Mouse (Mus musculus): ENCODE measurements at regions not wholly inside any gene's neighbourhood (a gene's known extent, or its start where the extent isn't known, plus 50 kb on each side); places are given as distances from the start of the nearest gene placed in this dataset.
A peak's percentile ranks its signal among the peaks of the same experiment; 100 is the strongest.

DNA sequence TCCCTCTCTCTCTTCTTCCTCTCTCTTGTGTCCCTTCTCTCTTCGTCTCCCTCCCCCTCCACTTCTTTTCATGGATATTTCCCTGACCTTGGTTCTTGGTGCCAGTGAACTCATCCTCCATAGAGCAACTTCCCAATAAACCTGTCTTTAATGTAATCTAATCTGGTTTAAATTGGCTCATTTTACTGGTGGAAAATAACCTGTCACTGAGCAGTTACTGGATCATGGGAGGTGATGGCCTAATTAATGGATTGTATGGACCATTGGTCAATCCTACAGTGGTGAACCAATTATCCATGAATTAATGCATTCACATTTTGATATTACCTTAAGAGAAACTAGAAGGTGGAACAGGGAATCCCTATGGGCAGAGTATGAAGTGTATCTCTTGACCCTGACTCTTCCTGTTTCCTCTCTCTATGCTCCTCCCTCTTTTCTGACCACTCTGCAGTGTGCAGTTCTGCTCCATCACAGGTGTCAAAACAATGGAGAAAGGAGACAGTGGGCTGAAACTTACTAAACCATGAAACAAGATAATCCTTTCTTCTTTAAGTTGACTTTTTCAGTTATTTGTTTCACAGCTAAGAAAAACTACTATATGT is 187.5 kb upstream of the Arrdc3 start:
- no peak for DNase-seq (ENCODE audit: low read depth)
- TF ChIP-seq CTCF (IDR thresholded peaks at IDR 0.05; ENCODE audit: borderline replicate concordance, extremely low read depth, insufficient read depth, insufficient read length) (no peak), POLR2A (IDR thresholded peaks at IDR 0.05; ENCODE audit: borderline replicate concordance, extremely low read depth, insufficient read depth, insufficient read length, poor library complexity, severe bottlenecking) (no peak)

DNA sequence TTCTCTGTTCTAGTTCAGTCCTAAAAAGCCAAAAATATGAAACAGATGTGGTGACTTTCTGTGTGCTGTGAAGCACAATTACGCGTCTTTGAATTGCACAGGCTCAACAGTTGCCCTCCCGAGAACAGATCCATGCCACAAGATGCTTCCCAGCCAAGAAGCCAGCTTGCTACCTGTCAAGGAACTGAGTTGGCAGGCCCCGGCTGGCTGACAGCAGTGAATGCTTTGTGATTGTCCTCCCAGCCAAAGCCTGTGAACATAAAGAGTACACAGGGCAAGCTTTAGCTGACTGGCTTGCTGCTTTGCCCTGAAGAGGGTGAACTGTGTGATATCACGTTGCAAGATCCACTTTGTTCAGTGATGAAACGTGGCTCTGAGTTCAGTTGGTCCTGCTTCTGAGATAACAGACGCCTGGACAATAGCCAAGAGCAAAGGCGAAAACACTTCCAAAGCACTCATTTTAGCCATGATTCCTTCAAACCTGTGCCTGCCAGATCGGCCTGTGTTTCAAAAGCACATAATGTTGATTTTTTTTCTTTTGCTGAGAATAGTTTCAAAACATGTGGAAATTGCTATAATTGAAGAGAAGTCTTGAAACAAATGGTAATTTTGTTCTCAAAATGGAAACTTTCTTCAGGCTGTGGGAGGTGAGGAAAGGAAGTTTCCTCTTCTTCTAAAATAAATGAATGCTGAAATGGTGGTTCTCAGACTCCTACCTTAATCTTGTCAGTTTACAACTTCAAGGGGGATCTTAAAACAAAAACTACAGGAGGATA is 173.5 kb upstream of the Arrdc3 start:
- TF ChIP-seq POLR2A (IDR thresholded peaks at IDR 0.05; ENCODE audit: borderline replicate concordance, extremely low read depth, insufficient read depth, insufficient read length, poor library complexity, severe bottlenecking) (no peak), CTCF (IDR thresholded peaks at IDR 0.05; ENCODE audit: borderline replicate concordance, extremely low read depth, insufficient read depth, insufficient read length) (no peak)
- DNase-seq (ENCODE audit: low read depth) = peak; percentile 80

GRCm38 (mm10) chr13:80719313-80719712 is 163.9 kb upstream of the Arrdc3 start:
- DNase-seq (ENCODE audit: low read depth) = no peak

GRCm38 (mm10) chr13:80723215-80724006 is 159.8 kb upstream of the Arrdc3 start:
- no peak for DNase-seq (ENCODE audit: low read depth)
- TF ChIP-seq POLR2A (IDR thresholded peaks at IDR 0.05; ENCODE audit: borderline replicate concordance, extremely low read depth, insufficient read depth, insufficient read length, poor library complexity, severe bottlenecking) = no peak
- TF ChIP-seq CTCF (IDR thresholded peaks at IDR 0.05; ENCODE audit: borderline replicate concordance, extremely low read depth, insufficient read depth, insufficient read length) = no peak

More at GRCm38 (mm10) chr13:80719313-80719712, 163.9 kb upstream of the Arrdc3 start:
- TF ChIP-seq CTCF (IDR thresholded peaks at IDR 0.05; ENCODE audit: borderline replicate concordance, extremely low read depth, insufficient read depth, insufficient read length) = no peak
- no peak for TF ChIP-seq POLR2A (IDR thresholded peaks at IDR 0.05; ENCODE audit: borderline replicate concordance, extremely low read depth, insufficient read depth, insufficient read length, poor library complexity, severe bottlenecking)

DNA sequence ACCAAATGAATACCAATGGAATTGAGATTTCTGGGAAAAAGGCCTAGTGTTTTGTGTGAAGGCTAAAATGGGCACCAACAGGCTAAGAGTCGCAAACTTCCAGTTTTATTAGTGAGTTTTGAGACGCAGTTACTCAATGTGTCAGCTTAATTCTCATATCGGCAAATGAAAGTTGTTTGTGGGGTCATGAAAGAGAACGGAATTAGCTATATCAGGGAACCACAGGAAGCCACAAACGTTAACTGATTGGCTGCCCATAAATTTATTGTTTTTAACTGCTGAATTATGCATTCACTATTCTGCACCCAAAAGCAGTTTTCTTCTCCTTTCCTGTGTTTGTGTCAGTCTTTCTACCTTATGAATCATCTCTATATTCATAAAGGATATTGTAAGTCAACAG is 154.0 kb upstream of the Arrdc3 start:
- no peak for DNase-seq (ENCODE audit: low read depth)
- TF ChIP-seq POLR2A (IDR thresholded peaks at IDR 0.05; ENCODE audit: borderline replicate concordance, extremely low read depth, insufficient read depth, insufficient read length, poor library complexity, severe bottlenecking) (no peak), CTCF (IDR thresholded peaks at IDR 0.05; ENCODE audit: borderline replicate concordance, extremely low read depth, insufficient read depth, insufficient read length) (no peak)

GRCm38 (mm10) chr13:80745991-80746390 is 137.2 kb upstream of the Arrdc3 start:
- peak; percentile 24 for DNase-seq (ENCODE audit: low read depth)
- TF ChIP-seq POLR2A (IDR thresholded peaks at IDR 0.05; ENCODE audit: borderline replicate concordance, extremely low read depth, insufficient read depth, insufficient read length, poor library complexity, severe bottlenecking) = no peak
- TF ChIP-seq CTCF (IDR thresholded peaks at IDR 0.05; ENCODE audit: borderline replicate concordance, extremely low read depth, insufficient read depth, insufficient read length) = no peak

DNA sequence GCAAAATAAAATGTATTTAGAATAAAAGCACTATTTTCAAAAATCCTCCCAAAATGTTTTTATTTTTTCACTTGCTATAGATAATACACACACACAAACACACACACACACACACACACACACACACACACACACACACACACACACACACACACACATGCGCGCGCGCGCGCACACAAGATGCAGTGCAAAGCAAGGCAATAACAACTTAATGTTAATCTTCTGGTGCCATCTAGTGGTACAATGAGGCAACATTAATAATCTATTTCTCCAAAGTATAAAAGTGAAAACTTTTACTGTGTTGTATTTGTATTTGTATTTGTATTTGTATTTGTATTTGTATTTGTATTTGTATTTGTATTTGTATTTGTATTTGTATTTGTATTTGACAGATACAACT is 136.2 kb upstream of the Arrdc3 start:
- TF ChIP-seq CTCF (IDR thresholded peaks at IDR 0.05; ENCODE audit: borderline replicate concordance, extremely low read depth, insufficient read depth, insufficient read length) = peak; percentile 45; the same call in 1 of the 2 replicates
- DNase-seq (ENCODE audit: low read depth) = peak; percentile 76
